Mouse (Mus musculus) liver, embryonic 16.5 days (tissue): ENCODE measurements at regions not wholly inside any gene's neighbourhood (a gene's known extent, or its start where the extent isn't known, plus 50 kb on each side); places are given as distances from the start of the nearest gene placed in this dataset.

Experiments
- ATAC-seq: fragments of 200-750 bp; cut with Nextera tagmentation; 2 replicates; pipeline ENCODE4 v1.8.0; 2017; ENCODE audit warnings: low read depth, mild to moderate bottlenecking, moderate number of reproducible peaks, moderate library complexity
- H3K27ac ChIP-seq: fragments of 300-500 bp; sonication (generic); 2 replicates; pipeline ENCODE4 v1.5.1; 2014; ENCODE audit warnings: mild to moderate bottlenecking, low read length
- H3K27me3 ChIP-seq: fragments of 300-500 bp; sonication (generic); 2 replicates; pipeline ENCODE4 v1.6.1; 2014; ENCODE audit warnings: low read depth, low read length, mixed read lengths; ENCODE audit not compliant: control insufficient read depth, insufficient read depth
- H3K36me3 ChIP-seq: fragments of 300-500 bp; sonication (generic); 2 replicates; pipeline ENCODE4 v1.6.1; 2014; ENCODE audit warnings: mild to moderate bottlenecking; ENCODE audit not compliant: control insufficient read depth, insufficient read depth
- H3K4me1 ChIP-seq: fragments of 300-500 bp; sonication (generic); 2 replicates; pipeline ENCODE4 v1.6.1; 2014; ENCODE audit warnings: low read depth, low read length, mixed read lengths; ENCODE audit not compliant: control insufficient read depth
- H3K4me2 ChIP-seq: fragments of 300-500 bp; sonication (generic); 2 replicates; pipeline ENCODE4 v1.6.1; 2014; ENCODE audit warnings: low read depth, low read length, mixed read lengths
- H3K4me3 ChIP-seq: fragments of 300-500 bp; sonication (generic); 2 replicates; pipeline ENCODE4 v1.5.1; 2014; ENCODE audit warnings: low read depth, mild to moderate bottlenecking, low read length
- H3K9ac ChIP-seq: fragments of 300-500 bp; sonication (generic); 2 replicates; pipeline ENCODE4 v1.6.1; 2014; ENCODE audit warnings: low read depth, low read length
- H3K9me3 ChIP-seq: fragments of 300-500 bp; sonication (generic); replicated peaks from 2 replicates; pipeline ENCODE4 v1.6.1; 2016; ENCODE audit warnings: low read length; ENCODE audit not compliant: control insufficient read depth
- WGBS: fragments of 180-500 bp; shearing (Covaris S2); extraction: QIAGEN DNeasy Blood & Tissue Kit; methylation state at CpG from one replicate; pipeline ENCODE4 v1.1.7; 2014; ENCODE audit not compliant: insufficient replicate concordance; 5-methylcytosine and 5-hydroxymethylcytosine counted together

- 34% methylated on average over 2 of the region's 2 CpGs for WGBS
- H3K27ac ChIP-seq: no peak overlapping the region
- no peaks in the 10 kb centered on the region for H3K27me3 ChIP-seq
- no peak overlapping the region for H3K9ac ChIP-seq
- H3K4me1 ChIP-seq: no peaks in the 10 kb centered on the region
- H3K4me3 ChIP-seq: no peak overlapping the region
- H3K36me3 ChIP-seq: no peaks in the 10 kb centered on the region
- no peak overlapping the region for H3K4me2 ChIP-seq
- ATAC-seq: no peak
- H3K9me3 ChIP-seq: no peaks in the 10 kb centered on the region
Measured at GRCm38 (mm10) chr3:114463267-114463666, 432.9 kb downstream of the Col11a1 start.

GRCm38 (mm10) chr3:114463714-114464545 is 433.6 kb downstream of the Col11a1 start:
- Histone ChIP-seq H3K9ac (no peak overlapping the region), H3K4me1 (no peaks in the 10 kb centered on the region), H3K27me3 (no peaks in the 10 kb centered on the region), H3K9me3 (no peaks in the 10 kb centered on the region), H3K36me3 (no peaks in the 10 kb centered on the region), H3K4me2 (no peak overlapping the region), H3K4me3 (no peak overlapping the region), H3K27ac (no peak overlapping the region)
- ATAC-seq: no peak
- WGBS: 49% methylated on average over 5 of the region's 5 CpGs

GRCm38 (mm10) chr3:114464546-114464888 is 434.2 kb downstream of the Col11a1 start:
- ATAC-seq: no peak
- no peaks in the 10 kb centered on the region for H3K4me1 ChIP-seq
- no peaks in the 10 kb centered on the region for H3K27me3 ChIP-seq
- no peaks in the 10 kb centered on the region for H3K36me3 ChIP-seq
- H3K9ac ChIP-seq: no peak overlapping the region
- no peaks in the 10 kb centered on the region for H3K9me3 ChIP-seq
- no peak overlapping the region for H3K27ac ChIP-seq
- H3K4me3 ChIP-seq: no peak overlapping the region
- WGBS: 69% methylated on average over 2 of the region's 2 CpGs
- H3K4me2 ChIP-seq: no peak overlapping the region

- WGBS: 47% methylated on average over 2 of the region's 2 CpGs
- Histone ChIP-seq H3K27ac (no peak overlapping the region), H3K4me1 (no peaks in the 10 kb centered on the region), H3K4me2 (no peak overlapping the region), H3K9me3 (no peaks in the 10 kb centered on the region), H3K36me3 (no peaks in the 10 kb centered on the region), H3K27me3 (no peaks in the 10 kb centered on the region), H3K9ac (no peak overlapping the region), H3K4me3 (no peak overlapping the region)
- ATAC-seq: no peak
Measured at GRCm38 (mm10) chr3:114483904-114484303, 420.0 kb upstream of the Olfm3 start.

- Histone ChIP-seq H3K36me3 (no peaks in the 10 kb centered on the region), H3K4me2 (no peak overlapping the region), H3K9ac (no peak overlapping the region), H3K9me3 (peaks cover 2% of the 10 kb centered on the region; the same call in 1 of the 2 replicates), H3K4me1 (no peaks in the 10 kb centered on the region), H3K4me3 (no peak overlapping the region), H3K27me3 (no peaks in the 10 kb centered on the region), H3K27ac (no peak overlapping the region)
- no peak for ATAC-seq
- WGBS: 57% methylated on average over 7 of the region's 7 CpGs
Measured at GRCm38 (mm10) chr3:114507690-114508332, 396.1 kb upstream of the Olfm3 start.

GRCm38 (mm10) chr3:114515233-114515632 is 388.6 kb upstream of the Olfm3 start:
- H3K27ac ChIP-seq: no peak overlapping the region
- 29% methylated on average over 1 of the region's 1 CpGs for WGBS
- no peak for ATAC-seq
- H3K27me3 ChIP-seq: no peaks in the 10 kb centered on the region
- no peak overlapping the region for H3K4me2 ChIP-seq
- no peaks in the 10 kb centered on the region for H3K9me3 ChIP-seq
- no peak overlapping the region for H3K9ac ChIP-seq
- no peaks in the 10 kb centered on the region for H3K4me1 ChIP-seq
- H3K4me3 ChIP-seq: no peak overlapping the region
- H3K36me3 ChIP-seq: no peaks in the 10 kb centered on the region

GRCm38 (mm10) chr3:114544353-114544752 is 359.5 kb upstream of the Olfm3 start:
- ATAC-seq: no peak

GRCm38 (mm10) chr3:114547218-114547617 is 356.7 kb upstream of the Olfm3 start:
- H3K36me3 ChIP-seq: no peaks in the 10 kb centered on the region
- H3K9me3 ChIP-seq: no peaks in the 10 kb centered on the region
- 58% methylated on average over 6 of the region's 6 CpGs for WGBS
- H3K4me2 ChIP-seq: no peak overlapping the region
- H3K9ac ChIP-seq: no peak overlapping the region
- ATAC-seq: no peak
- H3K4me1 ChIP-seq: no peaks in the 10 kb centered on the region
- no peak overlapping the region for H3K27ac ChIP-seq
- H3K27me3 ChIP-seq: no peaks in the 10 kb centered on the region
- no peak overlapping the region for H3K4me3 ChIP-seq

More at GRCm38 (mm10) chr3:114544353-114544752, 359.5 kb upstream of the Olfm3 start:
- no peaks in the 10 kb centered on the region for H3K27me3 ChIP-seq
- H3K4me1 ChIP-seq: no peaks in the 10 kb centered on the region
- no peak overlapping the region for H3K4me2 ChIP-seq
- H3K9ac ChIP-seq: no peak overlapping the region
- H3K36me3 ChIP-seq: no peaks in the 10 kb centered on the region
- H3K27ac ChIP-seq: no peak overlapping the region
- 72% methylated on average over 1 of the region's 1 CpGs for WGBS
- H3K9me3 ChIP-seq: no peaks in the 10 kb centered on the region
- no peak overlapping the region for H3K4me3 ChIP-seq

GRCm38 (mm10) chr3:114570978-114571377 is 332.9 kb upstream of the Olfm3 start:
- Histone ChIP-seq H3K4me2 (no peak overlapping the region), H3K27me3 (no peaks in the 10 kb centered on the region), H3K4me1 (no peaks in the 10 kb centered on the region), H3K9ac (no peak overlapping the region), H3K4me3 (no peak overlapping the region), H3K9me3 (no peaks in the 10 kb centered on the region), H3K36me3 (no peaks in the 10 kb centered on the region), H3K27ac (no peak overlapping the region)
- WGBS: 62% methylated on average over 2 of the region's 2 CpGs
- peak; percentile 35; the same call in 1 of the 2 replicates for ATAC-seq
